Mouse (Mus musculus) embryo, embryonic 11 days (tissue): Measurements from ENCODE around the gene Fez2.

ENCODE experiments used
- DNase-seq: peaks from one replicate; pipeline ENCODE4 v3.0.0-alpha.2; 2015

Fez2 gene

DNA sequence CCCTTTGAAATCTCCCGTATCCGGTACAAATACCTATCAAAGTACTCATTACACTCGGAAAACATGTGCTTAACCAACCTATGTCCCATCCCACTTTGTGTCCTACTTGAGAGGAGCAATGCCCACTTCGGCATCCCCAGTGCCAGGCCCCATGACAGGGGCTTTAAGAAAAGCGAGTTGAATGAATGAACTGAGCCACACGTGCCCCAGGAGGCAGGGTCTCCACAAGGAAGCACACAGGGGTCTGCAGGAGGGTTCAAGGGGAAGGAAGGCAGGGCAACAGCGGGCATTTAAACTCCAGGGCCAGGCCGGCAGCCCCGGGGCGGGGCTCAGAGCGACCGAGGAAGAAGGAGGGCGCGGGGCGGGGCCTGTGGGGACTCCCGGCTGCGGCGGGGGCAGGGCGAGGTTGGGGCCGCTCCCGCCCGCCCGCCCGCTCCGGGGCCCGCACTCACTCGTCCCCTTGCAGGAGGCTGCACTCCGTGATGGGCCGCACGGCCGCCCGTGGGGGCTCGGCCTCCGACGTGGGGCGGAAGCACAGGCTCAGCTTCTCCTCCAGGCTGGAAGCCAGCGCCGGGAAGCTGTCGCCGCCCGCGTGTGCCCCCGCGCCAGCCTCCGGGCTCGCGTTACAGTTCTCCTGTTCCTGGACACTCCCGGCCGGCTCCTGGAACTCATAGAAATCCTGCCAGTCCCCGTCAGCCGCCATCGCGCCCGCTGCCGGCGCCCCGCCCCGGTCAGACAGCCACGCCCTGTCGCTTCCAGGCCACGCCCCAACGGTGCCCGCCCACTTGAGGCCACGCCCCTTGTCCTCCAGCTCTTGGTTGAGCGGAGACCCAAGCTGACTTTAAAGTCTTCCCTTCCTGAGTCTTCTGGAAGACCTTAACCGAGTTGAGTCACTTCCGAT, at the start of gene Fez2:
TSS of gene Fez2 (minus strand) at position 772 of the 901 bp plus-strand sequence.
- peak; percentile 93 for DNase-seq

DNA sequence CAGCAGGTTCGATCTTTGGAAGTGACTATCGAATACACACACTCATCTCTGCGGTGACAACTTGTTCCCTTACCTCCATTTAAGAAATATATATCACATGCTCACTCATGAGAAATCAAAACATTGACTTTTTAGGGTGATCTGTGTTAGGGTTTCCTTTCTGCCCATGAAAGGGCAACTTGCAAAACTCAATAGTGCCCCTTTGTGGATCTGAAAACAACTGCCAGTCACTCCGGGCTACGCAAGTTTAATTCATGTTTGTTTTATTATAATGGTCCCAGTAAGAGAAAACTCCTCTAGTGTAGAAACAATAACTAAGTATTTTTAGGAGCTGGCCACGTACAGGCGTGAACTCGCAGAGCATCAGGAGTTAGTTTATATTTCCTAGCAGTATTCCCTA, 47.5 kb upstream of the Fez2 start:
- no peak for DNase-seq

DNA sequence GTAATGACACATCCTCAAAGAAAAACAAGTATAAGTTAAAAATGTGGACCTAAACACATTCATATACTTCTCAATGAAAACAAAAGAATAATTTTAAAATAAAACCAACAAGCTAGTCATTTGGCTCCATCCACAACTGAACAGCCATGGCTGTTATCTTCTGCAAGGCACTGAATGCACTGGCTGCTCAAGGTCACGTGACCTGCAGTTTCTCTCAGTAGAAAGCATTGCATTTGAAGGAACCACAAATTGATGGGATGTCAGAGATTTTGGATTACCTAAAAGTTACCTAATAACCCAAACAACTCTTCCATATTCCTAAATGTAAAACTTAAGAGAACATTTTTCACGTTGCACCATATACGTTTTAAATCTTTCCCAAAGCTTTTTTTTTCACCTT, 47.1 kb upstream of the Fez2 start:
- DNase-seq, result no peak

DNA sequence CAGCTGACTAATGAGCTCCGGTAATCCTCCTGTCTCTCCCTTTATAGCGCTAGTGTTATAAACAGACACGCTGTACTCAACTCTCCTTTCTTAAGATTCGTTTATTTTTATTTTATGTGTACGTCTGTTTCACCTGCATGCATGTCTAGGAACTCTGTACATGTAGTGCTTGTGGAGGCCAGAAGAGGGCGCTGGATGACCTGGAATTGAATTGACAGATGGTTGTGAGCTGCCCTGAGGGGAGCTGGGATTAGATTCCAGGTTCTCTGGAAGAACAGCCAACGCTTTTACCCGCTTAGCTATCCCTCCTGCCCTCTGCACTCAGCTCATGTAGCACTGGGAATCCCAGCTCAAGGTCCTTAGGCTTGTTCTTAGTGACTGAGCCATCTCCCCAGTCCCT, 42.2 kb upstream of the Fez2 start:
- DNase-seq, result no peak

DNA sequence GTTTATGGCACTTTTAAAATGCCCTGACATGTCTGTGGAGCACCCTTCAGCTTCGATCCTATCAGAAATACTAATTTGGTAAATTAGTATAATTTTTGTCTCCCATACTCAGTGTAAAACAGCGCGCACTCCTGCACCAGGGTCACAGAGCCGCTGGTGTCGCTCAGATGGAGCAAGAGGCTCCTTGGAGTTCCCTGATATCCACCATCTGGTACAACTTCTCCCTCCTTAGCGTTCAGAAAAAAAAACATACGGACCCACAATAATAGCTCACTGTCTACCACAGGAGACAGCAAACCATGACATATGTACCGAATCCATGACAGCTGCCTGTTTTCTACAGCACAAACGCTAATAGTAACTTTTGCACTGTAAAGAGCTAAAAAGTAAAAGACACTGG, 37.6 kb upstream of the Fez2 start:
- no peak for DNase-seq

DNA sequence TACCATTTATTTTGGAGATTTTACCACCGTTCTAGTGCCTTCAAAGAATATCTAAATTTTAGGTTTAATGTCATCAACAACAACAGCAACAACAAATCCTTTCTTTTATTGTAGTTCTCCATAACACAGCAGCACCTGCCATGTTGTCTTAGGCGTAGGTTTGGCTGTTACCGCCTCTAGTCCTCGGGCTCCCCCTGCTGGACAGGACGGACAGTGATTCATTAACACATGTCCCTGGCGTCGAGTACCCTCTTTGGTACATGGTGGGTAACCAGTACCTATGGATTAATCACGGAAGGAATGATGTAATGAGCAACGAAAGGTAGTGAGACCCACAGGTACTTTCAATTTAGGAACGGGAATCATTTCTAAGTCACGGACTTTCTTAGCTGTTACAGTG, 37.2 kb upstream of the Fez2 start:
- DNase-seq, result peak; percentile 75

DNA sequence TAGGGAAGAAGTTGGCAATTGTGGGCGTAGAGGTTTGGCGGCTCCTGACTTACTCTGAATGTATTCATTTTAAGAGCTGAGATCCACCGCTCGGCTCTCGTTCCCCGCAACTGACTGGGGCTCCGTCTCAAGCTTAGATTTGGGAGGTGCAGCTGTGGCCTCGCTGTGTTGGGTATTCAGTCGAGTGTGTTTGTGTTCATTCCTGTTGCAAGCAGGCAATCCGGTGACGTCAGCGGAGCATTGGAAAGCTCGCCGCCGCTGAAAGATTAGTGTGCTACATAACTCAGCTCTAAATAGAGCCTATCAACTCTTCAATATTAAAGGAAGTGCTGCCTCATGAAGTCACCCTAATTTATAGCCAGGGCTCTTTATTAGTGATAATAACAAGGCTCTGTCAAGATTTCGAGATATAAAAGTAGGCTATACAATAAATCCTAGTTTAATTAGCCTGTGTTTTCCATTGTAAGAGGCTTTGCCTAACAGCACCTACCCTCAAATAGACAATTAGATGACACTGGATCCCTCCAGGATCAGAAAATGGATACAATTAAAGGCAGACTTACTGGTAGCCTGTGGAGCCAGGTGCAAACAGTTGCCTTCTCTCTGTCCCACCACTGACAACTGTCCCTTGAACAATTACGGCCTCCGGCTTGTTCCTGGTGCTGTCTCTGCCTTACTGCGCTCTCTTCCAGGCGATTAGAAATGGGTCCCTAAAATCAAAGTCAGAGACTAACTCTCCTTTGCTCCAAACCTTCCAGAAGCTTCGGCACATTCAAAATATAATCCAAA, 36.4 kb upstream of the Fez2 start:
- DNase-seq, result peak; percentile 24

DNA sequence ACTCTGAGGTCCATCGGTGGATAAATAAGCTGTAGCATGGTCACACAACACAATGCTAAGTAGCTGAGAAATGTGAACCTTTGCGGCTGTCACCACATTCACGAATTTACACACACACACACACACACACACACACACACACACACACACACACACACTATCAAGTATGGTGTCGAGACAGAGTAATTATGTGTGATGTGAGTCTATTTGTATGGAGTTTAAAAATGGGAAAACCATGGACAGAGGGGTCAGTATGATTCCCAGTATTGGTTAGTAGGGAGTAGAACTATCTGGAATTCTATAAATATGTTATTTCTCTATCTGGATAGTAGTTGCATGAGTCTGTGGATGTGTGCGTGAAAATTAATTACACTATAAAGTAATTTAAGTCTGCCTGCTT, 35.6 kb upstream of the Fez2 start:
- DNase-seq, result no peak

DNA sequence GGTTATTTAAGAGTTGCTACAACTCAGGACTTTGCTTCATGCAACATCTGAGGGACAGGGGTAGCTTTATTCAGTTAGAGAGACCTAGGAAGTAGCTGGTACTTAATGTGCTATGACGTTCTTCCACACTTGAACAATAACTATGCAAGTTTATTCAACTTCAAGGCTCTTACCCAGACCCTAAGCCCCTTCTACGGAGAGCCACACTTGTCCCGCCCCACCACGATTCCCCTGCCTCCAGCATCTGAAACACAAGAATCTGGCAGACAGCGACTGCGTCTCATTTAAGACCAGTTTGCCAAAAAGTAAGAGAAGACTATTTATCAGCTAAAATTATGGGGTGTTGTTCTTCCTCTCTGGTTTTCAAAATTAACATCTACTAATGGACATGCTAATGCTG, 33.9 kb upstream of the Fez2 start:
- DNase-seq, result no peak

DNA sequence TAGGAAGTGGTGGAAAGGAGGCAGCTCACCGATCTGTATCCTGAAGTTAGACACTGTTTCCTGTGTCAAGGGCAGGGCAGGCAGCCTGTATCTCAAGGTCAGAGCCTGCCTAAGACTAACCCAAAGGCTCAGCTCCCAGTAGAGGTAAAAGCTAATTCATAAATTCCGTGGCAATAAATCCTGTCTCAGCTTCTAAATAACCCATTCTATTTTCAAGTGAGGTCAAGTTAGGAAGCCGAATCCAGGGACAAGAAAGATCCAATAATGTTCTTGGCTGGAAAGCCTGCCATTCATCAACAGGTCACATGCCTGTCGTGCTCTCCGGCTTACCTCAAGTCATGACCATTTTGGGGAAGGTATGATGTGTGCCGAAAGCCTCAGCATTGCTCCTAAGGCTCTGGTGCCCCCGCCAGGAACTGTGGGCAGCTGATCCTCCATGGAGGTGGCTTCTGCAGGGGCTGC, 33.4 kb upstream of the Fez2 start:
- no peak for DNase-seq

DNA sequence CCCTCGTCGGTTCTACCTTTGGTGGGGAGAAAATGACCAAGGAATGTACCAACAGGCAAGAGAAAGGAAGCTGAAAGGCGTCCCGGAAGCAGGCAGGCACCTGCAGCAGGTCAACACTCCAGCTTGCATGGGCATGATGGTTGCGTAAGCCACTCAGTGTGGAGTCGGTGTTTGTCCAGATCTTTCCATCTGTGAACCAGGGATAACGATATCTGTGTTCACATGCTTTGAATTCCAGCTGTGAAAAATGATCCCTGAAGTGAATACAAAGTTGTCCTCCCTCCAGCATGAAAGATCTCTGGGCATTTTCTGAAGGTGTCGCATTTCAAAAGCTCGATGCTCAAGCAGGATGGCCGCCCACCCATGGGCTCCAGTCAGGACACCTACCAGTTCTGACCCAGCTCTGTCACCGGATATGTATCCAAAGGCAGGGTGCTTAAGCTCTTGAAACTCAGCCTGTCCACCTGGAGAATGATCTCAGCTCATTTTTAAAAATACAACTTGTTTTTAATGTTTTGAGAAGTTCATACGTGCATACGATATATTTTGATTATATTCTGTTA, 31.8 kb upstream of the Fez2 start:
- DNase-seq, result peak; percentile 24

DNA sequence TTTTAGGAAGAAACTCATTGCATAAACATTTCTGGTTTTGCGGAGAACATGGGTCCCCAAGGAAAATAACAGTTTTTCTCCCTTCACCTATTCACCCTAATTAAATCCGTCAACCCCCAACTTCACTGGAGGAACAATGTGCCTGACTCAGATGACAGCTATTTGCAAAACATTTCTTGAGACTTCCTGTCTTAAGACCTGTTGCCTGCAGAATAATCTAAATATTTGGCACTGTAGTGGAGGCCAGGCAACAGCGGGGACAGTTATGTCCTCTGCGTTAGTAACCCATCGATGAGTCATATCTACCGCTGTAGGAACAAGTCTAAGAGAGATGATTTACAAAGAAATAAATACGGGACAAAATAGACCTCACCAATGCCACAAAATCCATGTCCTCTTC, 26.9 kb upstream of the Fez2 start:
- DNase-seq, result no peak

DNA sequence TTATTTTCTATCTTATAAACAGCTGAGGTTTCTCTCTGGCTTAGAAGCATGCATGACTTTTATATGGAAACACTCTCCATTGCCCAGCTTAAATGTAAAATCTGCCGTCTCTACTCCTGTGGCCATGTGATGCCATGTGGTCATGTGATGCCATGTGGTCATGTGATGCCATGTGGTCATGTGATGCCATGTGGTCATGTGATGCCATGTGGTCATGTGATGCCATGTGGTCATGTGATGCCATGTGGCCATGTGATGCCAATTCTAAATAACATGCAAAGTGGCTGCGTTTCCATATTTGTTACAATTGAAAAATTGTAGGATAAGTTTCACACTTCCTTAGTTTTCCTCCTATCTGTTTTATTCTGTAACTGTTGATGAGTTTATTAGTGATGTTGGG, 22.8 kb upstream of the Fez2 start:
- DNase-seq, result no peak

DNA sequence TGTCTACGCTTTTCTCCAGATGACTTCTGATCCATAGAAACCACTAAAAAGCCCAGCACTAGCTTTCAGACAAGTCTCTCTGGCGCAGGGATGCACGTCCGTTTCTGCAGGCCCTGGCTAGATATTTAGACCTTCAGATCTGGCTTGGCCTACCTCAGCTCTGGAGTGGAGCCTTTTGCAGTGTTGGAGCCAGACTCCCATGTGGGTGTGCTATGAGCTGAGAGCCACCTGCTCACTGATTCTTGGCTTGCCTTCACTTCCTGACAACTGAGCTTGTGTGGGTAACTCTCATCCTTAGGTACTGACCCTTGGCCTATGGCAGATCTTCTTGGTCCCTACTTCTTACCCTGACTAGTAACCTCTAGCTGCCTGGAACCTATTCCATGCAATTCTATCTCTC, 19.2 kb upstream of the Fez2 start:
- no peak for DNase-seq

DNA sequence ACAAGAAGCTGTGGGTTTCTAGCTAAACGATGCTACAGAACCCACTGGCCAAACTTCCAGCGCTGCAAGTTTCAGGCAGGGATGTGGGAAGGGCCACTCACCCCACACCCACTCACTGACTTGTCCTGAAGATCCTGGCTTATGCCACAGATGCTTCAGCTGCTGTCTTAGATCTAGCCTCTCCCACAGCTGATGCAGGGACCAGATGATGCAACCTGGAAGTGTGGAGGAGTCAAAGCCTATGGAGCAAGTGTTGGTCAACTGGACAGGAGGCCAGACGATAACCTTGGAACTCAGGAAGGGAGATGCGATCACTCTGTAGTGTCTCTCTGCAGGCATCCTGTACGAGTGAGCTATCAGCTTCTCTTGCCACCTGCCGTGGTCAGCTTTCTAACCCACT, 17.7 kb upstream of the Fez2 start:
- DNase-seq, result no peak

DNA sequence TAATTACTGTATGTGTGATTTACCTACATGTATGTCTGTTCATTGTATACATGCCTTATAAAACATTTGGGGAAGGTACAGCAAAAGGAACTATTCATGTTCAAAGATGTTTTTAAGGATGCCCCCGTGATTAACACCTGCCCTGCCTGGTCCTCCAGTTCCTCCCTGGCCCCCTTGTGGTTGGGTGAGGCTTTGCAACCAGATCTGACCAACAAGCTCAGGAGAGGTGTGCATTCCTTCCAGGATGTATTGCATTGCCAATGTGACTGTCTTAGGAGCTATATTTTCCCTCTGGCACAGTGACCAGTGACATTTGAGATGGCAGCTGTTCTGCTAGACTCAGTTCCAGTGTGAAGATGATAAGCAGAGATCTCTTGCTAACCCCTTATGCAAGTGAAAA, 16.8 kb upstream of the Fez2 start:
- DNase-seq, result peak; percentile 54

DNA sequence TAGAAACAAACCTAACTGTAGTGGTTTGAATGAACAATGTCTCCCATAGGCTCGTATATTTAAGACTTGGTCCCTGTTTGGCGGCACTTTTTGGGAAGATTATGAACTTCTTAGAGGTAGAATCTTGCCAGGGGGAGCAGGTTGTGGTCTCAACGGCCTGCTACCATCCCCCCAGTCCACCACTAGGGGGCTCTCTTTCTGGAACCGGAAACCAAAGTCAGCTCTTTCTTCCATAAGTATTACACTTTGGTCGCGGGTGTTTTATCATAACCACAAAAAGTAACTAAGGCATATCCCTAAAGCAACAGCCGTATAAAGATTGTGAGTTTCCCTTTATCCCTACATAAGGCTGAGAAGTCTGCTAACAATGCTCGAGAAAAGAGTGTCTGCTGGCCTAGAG, 12.4 kb upstream of the Fez2 start:
- no peak for DNase-seq

DNA sequence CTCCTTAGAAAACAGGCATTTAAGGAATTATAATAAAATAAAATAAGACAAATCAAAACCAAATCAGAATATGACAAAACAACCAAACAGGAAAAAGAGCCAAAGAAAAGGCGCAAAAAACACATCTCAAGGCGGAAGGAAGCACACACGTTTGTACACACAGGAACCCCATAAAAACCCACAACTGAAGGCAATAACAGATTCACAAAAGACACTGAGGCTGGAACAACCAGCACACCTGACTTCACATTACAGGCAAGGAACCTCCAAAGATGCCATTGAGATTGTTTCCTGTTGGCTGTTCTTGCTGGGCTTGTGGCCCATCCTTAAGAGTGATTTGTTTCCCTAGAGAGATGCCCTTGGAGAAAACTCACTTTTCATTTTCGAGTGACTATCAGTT, 11.1 kb upstream of the Fez2 start:
- no peak for DNase-seq

DNA sequence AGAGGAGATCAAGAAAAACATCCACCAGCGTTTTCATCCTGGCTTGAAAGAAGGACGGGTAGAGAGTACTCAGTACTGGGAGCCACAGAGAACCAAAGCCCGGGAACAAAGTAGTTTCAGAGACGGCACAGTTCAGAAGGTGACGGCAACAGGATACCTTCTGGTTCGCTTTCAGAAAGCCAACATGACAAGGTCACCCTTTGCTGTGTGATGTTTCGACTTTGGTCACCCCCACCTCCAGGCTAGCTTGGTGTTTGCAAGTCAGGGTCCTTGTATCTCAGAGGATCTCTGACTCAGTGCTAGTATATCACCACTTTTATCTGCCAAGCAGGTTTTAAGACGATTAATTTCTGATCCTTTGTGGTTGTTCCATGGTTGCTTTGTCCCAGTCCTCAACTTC, 7.1 kb upstream of the Fez2 start:
- no peak for DNase-seq

DNA sequence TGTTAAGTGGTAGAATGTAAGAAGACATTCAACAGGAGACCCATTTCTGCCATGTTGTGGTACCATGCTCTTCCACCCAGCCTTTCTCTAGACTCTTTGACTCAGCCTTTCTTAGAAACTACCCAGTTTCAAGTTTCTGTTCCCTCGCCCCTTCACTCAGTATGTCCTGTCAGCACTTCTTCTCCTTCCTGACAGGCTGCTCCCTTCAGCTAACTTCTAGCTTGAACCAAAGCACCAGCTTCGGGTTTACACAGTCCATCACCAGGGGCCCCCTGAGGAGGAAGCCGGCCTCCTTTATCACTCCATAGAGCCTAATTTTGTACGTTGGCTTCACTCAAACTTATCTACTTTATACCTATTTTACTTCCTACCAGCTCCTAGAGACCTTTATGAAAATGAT, 1.3 kb upstream of the Fez2 start:
- DNase-seq, result no peak

DNA sequence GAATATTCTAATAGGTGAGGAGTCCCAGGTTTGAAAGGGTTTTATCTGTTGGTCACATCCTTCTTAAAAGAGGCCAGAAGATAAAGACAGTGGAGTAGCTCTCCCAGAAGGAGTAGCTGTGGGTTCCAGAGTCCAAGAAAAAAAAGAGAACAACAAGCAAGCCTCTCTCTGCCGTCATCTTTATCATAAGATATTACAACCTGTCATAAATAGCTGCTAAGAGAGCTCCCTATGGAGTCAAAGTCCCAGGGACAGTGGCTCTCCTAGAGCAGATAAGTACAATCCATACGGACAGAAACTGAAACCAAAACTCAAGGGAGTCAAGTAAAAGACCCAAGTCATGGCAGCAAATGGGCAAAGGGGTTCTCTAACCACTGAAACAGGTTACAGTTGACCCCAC, 2.7 kb downstream of the Fez2 start:
- DNase-seq, result no peak

DNA sequence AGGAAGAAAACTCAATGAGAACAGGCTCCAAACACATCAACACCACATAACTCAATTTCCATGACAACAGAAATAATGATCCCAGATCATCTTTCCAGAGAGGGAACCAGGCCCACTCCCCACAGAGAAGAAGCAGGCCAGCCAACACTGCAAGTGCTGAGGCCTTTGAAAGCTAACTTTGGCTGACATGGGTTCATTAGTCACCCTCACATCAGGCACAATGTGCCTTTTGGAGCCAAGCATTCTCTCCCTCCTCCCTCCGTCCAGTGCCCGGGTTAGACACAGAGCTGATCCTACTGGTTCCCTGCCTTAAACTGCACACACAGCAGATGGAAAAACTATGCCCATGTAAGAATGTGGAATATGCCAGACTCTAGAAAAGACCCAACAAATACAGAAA, 8.1 kb downstream of the Fez2 start:
- peak; percentile 26 for DNase-seq

DNA sequence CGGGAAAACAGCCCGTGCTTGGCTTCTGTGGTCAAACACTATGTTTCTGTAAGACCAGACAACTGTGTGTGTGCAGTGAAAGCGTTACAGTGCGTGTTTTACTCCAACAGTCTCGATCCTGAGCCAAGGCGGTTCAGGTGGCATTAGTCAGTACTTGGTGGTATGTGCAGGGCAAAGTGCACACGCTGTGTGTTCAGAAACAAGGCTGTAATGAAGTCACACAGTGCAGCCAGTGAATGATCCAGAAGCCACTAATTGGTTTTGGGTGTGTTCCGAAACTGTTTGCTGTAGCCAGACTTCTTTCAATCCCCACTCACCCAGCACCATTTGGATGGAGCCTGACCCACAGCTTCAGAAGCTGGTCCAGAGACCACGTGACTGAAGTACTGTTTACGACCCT, 9.6 kb downstream of the Fez2 start:
- DNase-seq, result no peak

DNA sequence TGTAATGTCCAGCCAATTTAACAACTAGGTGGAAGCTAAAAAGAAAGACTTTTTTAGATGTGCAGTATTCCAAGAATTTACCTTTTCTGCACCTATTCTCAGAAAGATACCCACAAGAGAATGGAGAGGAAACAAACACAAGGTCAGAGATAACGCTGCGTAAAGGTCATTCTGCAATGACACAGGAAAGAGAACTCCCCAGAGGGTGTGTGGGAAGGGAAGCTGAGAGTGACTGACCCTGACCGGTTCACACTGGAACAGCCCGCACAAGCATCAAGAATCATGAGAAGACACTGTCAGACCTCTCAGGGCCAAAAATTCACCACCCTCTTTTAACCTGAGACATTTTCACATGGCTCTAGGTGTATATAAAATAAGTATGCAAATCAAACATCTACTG, 10.4 kb downstream of the Fez2 start:
- peak; percentile 31 for DNase-seq
